ENCODE assay signal across 9 mouse cellular contexts in the genomic region with DNA sequence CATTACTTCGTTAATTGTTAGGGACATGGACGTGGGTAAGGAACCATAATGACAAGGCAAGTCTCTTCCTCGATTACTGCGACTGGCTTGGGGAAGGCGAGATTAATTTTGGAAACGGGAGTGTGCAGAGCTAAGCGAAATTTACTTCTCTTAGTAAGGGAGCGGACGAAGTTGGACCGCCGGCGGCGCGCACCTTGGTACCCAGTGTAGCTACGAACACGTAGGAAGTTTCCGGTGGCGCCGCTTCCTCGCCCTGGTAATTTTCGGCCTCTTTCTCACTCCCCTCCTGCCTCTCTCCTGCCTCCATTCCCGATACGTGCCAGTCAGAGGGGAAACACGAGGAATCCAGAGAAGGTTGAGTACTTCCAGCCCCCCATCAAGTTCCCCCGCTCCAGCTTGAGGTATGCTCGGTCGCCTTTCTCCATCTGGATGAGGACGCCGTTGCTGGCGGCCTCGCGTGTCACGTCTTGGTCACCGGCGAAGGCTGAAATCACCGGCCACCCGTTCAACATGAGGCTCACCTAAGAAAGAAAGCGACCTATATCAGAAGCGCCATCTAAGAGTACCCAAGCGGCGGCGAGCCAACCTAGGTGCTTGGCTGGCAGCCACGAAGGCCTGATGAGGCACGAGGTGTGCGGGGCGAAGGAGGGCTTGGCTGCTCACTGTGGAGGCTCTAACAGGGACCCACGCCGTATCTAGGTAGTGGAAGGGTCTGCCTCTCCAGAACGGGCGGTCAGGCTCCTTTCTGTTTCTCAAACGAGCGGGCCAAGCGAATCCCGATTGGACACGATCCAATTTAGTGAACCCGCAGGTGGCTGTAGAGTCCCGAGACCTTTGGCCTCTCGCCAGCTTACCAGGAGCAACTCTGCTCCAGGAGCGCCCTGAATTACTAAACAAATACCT. TPM values are rescaled to one million over a fixed set of nuclear protein-coding genes. Genes with fewer than 3 reads are reported as not detected.
DNase-seq lines count a peak whose midpoint lies in the region; ATAC-seq and TF ChIP-seq lines count a peak whose summit lies in the region.
"Had no signal": no experiment of that assay in that cellular context is flagged by ENCODE, and none has a peak within 500 bp of the region (broad histone marks: within the 10 kb centered on the region; RNA-seq: fewer than 3 reads in every experiment).

No protein-coding gene starts in this region.

- H3K4me2 ChIP-seq in liver, postnatal 0 days (ENCODE audit: low read depth, low read length), result peak overlapping the region; percentile 10; the same call in 1 of the 2 replicates
- H3K4me2 ChIP-seq in liver, embryonic 12.5 days, result no peak overlapping the region
- peak overlapping the region; percentile 92 for H3K4me2 ChIP-seq in hindbrain, embryonic 12.5 days (replicated peaks)
- H3K4me2 ChIP-seq in limb, embryonic 13.5 days (replicated peaks), result peak overlapping the region; percentile 95
- H3K4me2 ChIP-seq in stomach, embryonic 15.5 days, result peak overlapping the region; percentile 44

- H3K4me1 ChIP-seq in liver, postnatal 0 days (ENCODE audit: insufficient read depth), result peaks cover 13% of the 10 kb centered on the region
- peaks cover 21% of the 10 kb centered on the region for H3K4me1 ChIP-seq in liver, embryonic 12.5 days
- peaks cover 48% of the 10 kb centered on the region for H3K4me1 ChIP-seq in hindbrain, embryonic 12.5 days
- H3K4me1 ChIP-seq in limb, embryonic 13.5 days, result peaks cover 49% of the 10 kb centered on the region
- H3K4me1 ChIP-seq in stomach, embryonic 15.5 days, result peaks cover 42% of the 10 kb centered on the region

- no peaks in the 10 kb centered on the region for H3K9me3 ChIP-seq in liver, postnatal 0 days (ENCODE audit: low read length)
- H3K9me3 ChIP-seq in liver, embryonic 12.5 days (replicated peaks), result no peaks in the 10 kb centered on the region
- H3K9me3 ChIP-seq in hindbrain, embryonic 12.5 days (replicated peaks), result no peaks in the 10 kb centered on the region
- H3K9me3 ChIP-seq in limb, embryonic 13.5 days, result no peaks in the 10 kb centered on the region
- no peaks in the 10 kb centered on the region for H3K9me3 ChIP-seq in stomach, embryonic 15.5 days

- DNase-seq in liver, postnatal 0 days, result peak; percentile 17
- peak; percentile 57 for DNase-seq in embryo, embryonic 10 days (ENCODE audit: low spot score)
- no peak for DNase-seq in adrenal gland, postnatal 4 days (ENCODE audit: low spot score in 2 of 2)
- DNase-seq in layer of hippocampus, adult 9-10 months (ENCODE audit: low spot score), result no peak

- 2% methylated on average over 59 of the region's 59 CpGs for WGBS in liver, postnatal 0 days (ENCODE audit: insufficient replicate concordance)
- WGBS in liver, embryonic 12.5 days (ENCODE audit: insufficient replicate concordance), result 2% methylated on average over 59 of the region's 59 CpGs
- under 1% methylated on average over 59 of the region's 59 CpGs for WGBS in hindbrain, embryonic 12.5 days
- under 1% methylated on average over 59 of the region's 59 CpGs for WGBS in limb, embryonic 13.5 days
- 1% methylated on average over 59 of the region's 59 CpGs for WGBS in stomach, embryonic 15.5 days

- no peak for ATAC-seq in liver, postnatal 0 days
- no peak for ATAC-seq in liver, embryonic 12.5 days
- no peak for ATAC-seq in hindbrain, embryonic 12.5 days (ENCODE audit: low FRiP score)
- ATAC-seq in limb, embryonic 13.5 days (ENCODE audit: low FRiP score, low read depth), result no peak
- no peak for ATAC-seq in stomach, embryonic 15.5 days (ENCODE audit: insufficient read depth, low FRiP score, low read depth)

- no peaks in the 10 kb centered on the region for H3K36me3 ChIP-seq in liver, postnatal 0 days (replicated peaks; ENCODE audit: insufficient read depth, low read length)
- no peaks in the 10 kb centered on the region for H3K36me3 ChIP-seq in liver, embryonic 12.5 days
- no peaks in the 10 kb centered on the region for H3K36me3 ChIP-seq in hindbrain, embryonic 12.5 days
- H3K36me3 ChIP-seq in limb, embryonic 13.5 days, result no peaks in the 10 kb centered on the region
- no peaks in the 10 kb centered on the region for H3K36me3 ChIP-seq in stomach, embryonic 15.5 days

- no peak for TF ChIP-seq EP300 in liver, postnatal 0 days (IDR thresholded peaks at IDR 0.05; ENCODE audit: low read depth)

- H3K27ac ChIP-seq in liver, postnatal 0 days (ENCODE audit: low read depth), result no peak overlapping the region
- no peak overlapping the region for H3K27ac ChIP-seq in liver, embryonic 12.5 days
- H3K27ac ChIP-seq in hindbrain, embryonic 12.5 days, result peak overlapping the region; percentile 86; the same call in 1 of the 2 replicates
- H3K27ac ChIP-seq in limb, embryonic 13.5 days, result no peak overlapping the region
- H3K27ac ChIP-seq in stomach, embryonic 15.5 days, result no peak overlapping the region

- TF ChIP-seq CTCF in liver, postnatal 0 days (IDR thresholded peaks at IDR 0.05; ENCODE audit: low read depth), result no peak

- H3K4me3 ChIP-seq in liver, postnatal 0 days (ENCODE audit: low read depth, low read length), result no peak overlapping the region
- no peak overlapping the region for H3K4me3 ChIP-seq in liver, embryonic 12.5 days
- peak overlapping the region; percentile 66 for H3K4me3 ChIP-seq in hindbrain, embryonic 12.5 days
- H3K4me3 ChIP-seq in limb, embryonic 13.5 days, result peak overlapping the region; percentile 50
- peak overlapping the region; percentile 30 for H3K4me3 ChIP-seq in stomach, embryonic 15.5 days (replicated peaks)

- H3K9ac ChIP-seq in liver, postnatal 0 days (replicated peaks), result no peak overlapping the region
- no peak overlapping the region for H3K9ac ChIP-seq in liver, embryonic 12.5 days
- H3K9ac ChIP-seq in hindbrain, embryonic 12.5 days, result peak overlapping the region; percentile 74
- H3K9ac ChIP-seq in limb, embryonic 13.5 days, result 0 out of 2 replicates have a peak overlapping the region, but pooled peaks have one; percentile 31
- no peak overlapping the region for H3K9ac ChIP-seq in stomach, embryonic 15.5 days

- H3K27me3 ChIP-seq in liver, postnatal 0 days (ENCODE audit: insufficient read depth, low read length), result peaks cover 90% of the 10 kb centered on the region
- peaks cover 99% of the 10 kb centered on the region for H3K27me3 ChIP-seq in liver, embryonic 12.5 days (replicated peaks)
- peaks cover 86% of the 10 kb centered on the region for H3K27me3 ChIP-seq in hindbrain, embryonic 12.5 days
- peaks cover 98% of the 10 kb centered on the region for H3K27me3 ChIP-seq in limb, embryonic 13.5 days
- H3K27me3 ChIP-seq in stomach, embryonic 15.5 days (replicated peaks), result peaks cover 91% of the 10 kb centered on the region

RNA-seq across cellular contexts. Expression of a gene that starts 2.2 kb away (rescaled TPM):
- polyA plus RNA-seq in liver, postnatal 0 days (2015; fragmentation: Nextera tagmentation; extraction: Ambion mirVana), result not detected in 2 replicates
- not detected in 2 replicates for polyA plus RNA-seq in liver, embryonic 12.5 days (2016; fragmentation: Nextera tagmentation; extraction: Ambion mirVana)
- polyA plus RNA-seq in hindbrain, embryonic 12.5 days (2016; fragmentation: Nextera tagmentation; extraction: Ambion mirVana), result 21.5 and 27.0 TPM in 2 replicates
- 0.67 and 1.6 TPM in 2 replicates for polyA plus RNA-seq in limb, embryonic 13.5 days (2015; fragmentation: Nextera tagmentation; extraction: Ambion mirVana)
- polyA plus RNA-seq in stomach, embryonic 15.5 days (2015; fragmentation: Nextera tagmentation; extraction: Ambion mirVana), result 0.28 and 0.30 TPM in 2 replicates
- total RNA-seq in adrenal gland, postnatal 4 days (2021), result 1 to 10 TPM; 1.0 to 1.7 TPM
- total RNA-seq: MEL had no signal

Comparison
In these comparisons a context has a peak if more than half of its experiments do, and no peak if none do; other contexts are left out.
1. DNase-seq: peak in liver, postnatal 0 days (single experiment) and embryo, embryonic 10 days (single experiment); none in adrenal gland, postnatal 4 days (0 of 2) and layer of hippocampus, adult 9-10 months (single experiment).
2. H3K4me3 ChIP-seq: peak in hindbrain, embryonic 12.5 days (single experiment), limb, embryonic 13.5 days (single experiment) and stomach, embryonic 15.5 days (single experiment); none in liver, postnatal 0 days (single experiment) and liver, embryonic 12.5 days (single experiment).
3. H3K9ac ChIP-seq: peak in hindbrain, embryonic 12.5 days (single experiment) and limb, embryonic 13.5 days (single experiment); none in liver, postnatal 0 days (single experiment), liver, embryonic 12.5 days (single experiment) and stomach, embryonic 15.5 days (single experiment).